Mouse (Mus musculus): ENCODE measurements around the gene Thrb. TPM values are rescaled to one million over a fixed set of nuclear protein-coding genes. Genes with fewer than 3 reads are reported as not detected.

The Thrb gene
- polyA plus RNA-seq (2016; fragmentation: Nextera tagmentation; extraction: Ambion mirVana) = 1.1 and 1.7 TPM in 2 replicates

DNA sequence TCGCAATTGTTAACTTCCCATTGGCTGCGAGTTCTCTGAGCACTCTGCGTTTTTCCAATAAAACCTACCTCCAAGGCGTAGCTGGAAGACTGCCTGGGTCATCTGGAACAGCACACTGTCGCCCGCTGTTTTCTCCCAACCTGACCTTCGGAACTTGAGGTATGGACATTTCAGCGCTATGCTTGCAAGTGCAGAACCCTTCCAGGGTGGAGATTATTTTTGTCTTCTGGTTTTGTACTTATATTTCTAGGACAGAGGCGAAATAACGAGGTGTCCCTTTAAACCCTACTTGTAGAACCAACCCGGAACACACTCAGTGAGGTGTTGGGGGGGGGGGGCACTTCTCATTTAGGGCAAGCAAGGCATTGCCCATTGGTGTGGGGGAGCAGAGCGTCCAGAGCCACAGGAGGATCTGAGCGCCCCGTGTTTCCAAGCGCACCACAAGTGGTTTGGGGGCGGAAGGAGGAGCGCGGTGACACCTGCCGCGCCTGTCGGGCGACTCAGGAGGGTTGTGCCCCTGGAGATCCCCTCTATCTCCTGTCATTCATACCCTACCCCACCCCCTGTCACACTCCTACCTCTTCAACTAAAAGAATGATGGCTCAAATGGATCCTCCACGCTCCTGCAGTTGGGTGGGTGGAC lies at the start of gene Thrb:
Gene Thrb, plus strand, starts transcription at position 576 of the 643 bp plus-strand sequence.
- no peaks in the 10 kb centered on the region for H3K9me3 ChIP-seq (replicated peaks)
- 1% methylated on average over 23 of the region's 23 CpGs for WGBS
- no peak within 1 kb of the TSS for H3K27ac ChIP-seq
- H3K4me1 ChIP-seq = peaks cover 15% of the 10 kb centered on the region
- H3K9ac ChIP-seq = peak within 1 kb of the TSS; percentile 66
- ATAC-seq (ENCODE audit: low FRiP score) = peak; percentile 44; the same call in 1 of the 2 replicates
- peaks cover 25% of the 10 kb centered on the region for H3K27me3 ChIP-seq
- peak within 1 kb of the TSS; percentile 99 for H3K4me2 ChIP-seq (replicated peaks)
- H3K36me3 ChIP-seq = no peaks in the 10 kb centered on the region
- H3K4me3 ChIP-seq = peak within 1 kb of the TSS; percentile 72

DNA sequence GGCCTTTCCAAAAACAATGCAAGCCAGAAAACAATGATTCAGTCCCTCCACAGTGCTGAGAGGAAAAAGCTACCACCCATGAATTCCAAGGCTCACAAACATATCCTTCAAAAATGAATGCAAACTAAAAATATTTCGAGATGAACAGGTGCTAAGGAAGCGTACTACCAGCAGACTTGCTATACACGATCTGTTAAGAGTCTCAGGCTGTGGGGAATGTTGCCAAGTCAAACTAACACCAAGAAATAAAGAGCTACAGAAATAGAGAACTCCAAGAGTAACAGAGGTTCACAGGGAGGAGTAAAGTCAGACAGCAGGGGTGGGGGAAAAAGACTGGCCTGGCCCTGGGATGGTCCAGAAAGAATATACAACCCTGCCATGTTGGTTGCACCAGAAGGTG lies 38.4 kb upstream of the Thrb start:
- H3K27me3 ChIP-seq = no peaks in the 10 kb centered on the region
- no peak overlapping the region for H3K4me2 ChIP-seq (replicated peaks)
- H3K4me1 ChIP-seq = no peaks in the 10 kb centered on the region
- no peaks in the 10 kb centered on the region for H3K9me3 ChIP-seq (replicated peaks)
- WGBS = 75% methylated on average over 3 of the region's 3 CpGs
- ATAC-seq (ENCODE audit: low FRiP score) = no peak
- H3K4me3 ChIP-seq = no peak overlapping the region
- no peak overlapping the region for H3K9ac ChIP-seq
- no peaks in the 10 kb centered on the region for H3K36me3 ChIP-seq
- no peak overlapping the region for H3K27ac ChIP-seq

DNA sequence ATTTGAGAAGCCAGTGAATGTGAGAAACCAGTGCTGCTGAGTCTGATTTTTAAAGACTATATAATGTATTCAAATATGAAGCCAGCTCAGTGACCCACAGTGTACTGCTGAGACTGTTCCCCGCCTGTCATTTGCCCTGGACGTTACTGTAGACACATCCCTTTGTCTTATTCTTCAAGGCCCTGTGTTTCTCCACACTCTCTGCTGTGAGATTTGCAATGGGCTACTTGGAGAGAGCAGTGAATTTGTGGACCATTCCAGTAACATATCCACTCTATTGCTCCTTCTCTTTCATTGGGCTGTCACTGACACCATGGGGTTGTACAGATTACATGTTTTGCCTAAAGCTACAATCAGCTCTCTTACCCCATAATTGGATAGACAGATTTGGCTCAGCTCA lies 36.1 kb upstream of the Thrb start:
- no peak overlapping the region for H3K27ac ChIP-seq
- 62% methylated on average over 2 of the region's 2 CpGs for WGBS
- no peaks in the 10 kb centered on the region for H3K36me3 ChIP-seq
- ATAC-seq (ENCODE audit: low FRiP score) = no peak
- no peaks in the 10 kb centered on the region for H3K27me3 ChIP-seq
- no peaks in the 10 kb centered on the region for H3K9me3 ChIP-seq (replicated peaks)
- no peak overlapping the region for H3K9ac ChIP-seq
- H3K4me2 ChIP-seq (replicated peaks) = no peak overlapping the region
- H3K4me3 ChIP-seq = no peak overlapping the region
- no peaks in the 10 kb centered on the region for H3K4me1 ChIP-seq

DNA sequence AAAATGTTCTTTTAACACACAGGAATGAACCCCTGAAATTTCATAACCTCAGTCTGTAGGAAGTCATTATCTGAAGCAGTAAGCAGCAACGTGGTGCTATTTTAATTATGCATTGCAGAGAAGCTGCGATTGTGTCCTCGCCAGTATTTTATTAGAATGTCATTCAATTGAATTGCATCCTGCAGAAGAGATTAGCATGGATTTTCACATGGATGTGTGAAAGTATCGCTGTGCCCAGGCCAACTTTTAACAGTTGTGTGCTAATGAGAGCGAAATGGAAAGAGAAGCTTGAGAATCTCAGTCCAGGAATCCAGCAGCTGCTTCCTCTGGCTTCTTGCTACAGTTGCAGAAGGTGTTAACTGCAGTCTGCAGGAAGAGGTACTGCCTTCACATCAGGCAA lies 30.8 kb upstream of the Thrb start:
- Histone ChIP-seq H3K9me3 (replicated peaks) (no peaks in the 10 kb centered on the region), H3K4me1 (peaks cover 3% of the 10 kb centered on the region; the same call in 1 of the 2 replicates), H3K9ac (no peak overlapping the region), H3K36me3 (no peaks in the 10 kb centered on the region), H3K4me2 (replicated peaks) (no peak overlapping the region), H3K4me3 (no peak overlapping the region), H3K27ac (no peak overlapping the region), H3K27me3 (no peaks in the 10 kb centered on the region)
- no peak for ATAC-seq (ENCODE audit: low FRiP score)
- whole genome bisulfite sequencing = 70% methylated on average over 5 of the region's 5 CpGs

DNA sequence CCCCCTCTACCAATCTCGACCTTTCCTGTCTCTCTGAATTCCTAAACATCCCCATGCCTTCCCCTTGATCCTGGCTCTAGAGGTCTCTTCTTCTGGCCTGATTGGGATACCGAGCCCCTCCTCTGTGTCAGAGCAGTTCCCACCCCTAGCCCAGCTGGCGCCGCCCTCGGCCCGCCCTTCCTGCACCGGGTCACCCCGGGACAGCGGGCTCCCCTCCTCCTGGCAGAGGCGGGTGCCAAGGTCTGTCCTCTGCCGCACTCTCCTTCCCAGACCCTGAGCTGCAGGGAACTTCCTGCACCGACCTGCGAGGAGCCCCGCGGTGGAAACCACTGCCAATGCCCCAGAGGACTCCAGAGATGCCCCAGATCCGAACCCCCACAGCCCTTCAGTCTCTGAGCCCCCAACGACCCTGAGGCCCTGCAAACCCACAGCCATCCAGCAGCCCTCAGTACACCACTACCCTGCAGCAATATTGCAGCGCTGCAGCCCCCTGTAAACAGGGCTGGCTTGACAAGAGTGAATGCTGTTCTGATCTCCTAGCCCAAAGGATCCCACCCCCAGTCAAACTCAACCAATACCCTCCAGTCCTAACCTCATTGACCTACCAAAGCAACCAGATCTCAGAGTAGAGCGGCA lies 27.1 kb upstream of the Thrb start:
- Histone ChIP-seq H3K9me3 (replicated peaks) (no peaks in the 10 kb centered on the region), H3K4me2 (replicated peaks) (peak overlapping the region; percentile 42), H3K36me3 (no peaks in the 10 kb centered on the region), H3K4me1 (peaks cover 3% of the 10 kb centered on the region; the same call in 1 of the 2 replicates), H3K4me3 (no peak overlapping the region), H3K27ac (no peak overlapping the region), H3K9ac (no peak overlapping the region), H3K27me3 (no peaks in the 10 kb centered on the region)
- ATAC-seq (ENCODE audit: low FRiP score) = 0 out of 2 replicates have a peak, but pooled peaks have one; percentile 52
- WGBS = 6% methylated on average over 19 of the region's 19 CpGs

DNA sequence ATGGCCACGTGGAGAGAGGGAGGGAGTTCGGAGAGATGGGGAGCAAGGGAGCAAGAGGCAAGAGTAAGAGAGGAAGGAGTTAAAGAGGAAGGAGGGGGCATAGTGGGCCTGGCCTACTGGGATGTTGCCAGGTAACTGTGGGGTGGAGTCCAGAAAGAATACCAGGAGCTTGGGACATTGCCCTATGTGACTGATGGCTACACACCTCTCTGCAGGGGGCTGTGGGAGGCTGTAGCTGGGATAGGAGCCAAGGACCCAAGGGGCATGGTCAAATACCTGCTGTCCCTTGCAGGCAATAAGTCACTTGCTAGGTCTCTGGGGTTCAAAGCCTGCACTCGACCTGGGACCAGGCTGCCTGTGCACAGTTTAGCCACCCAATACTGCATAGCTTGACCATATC lies 23.1 kb upstream of the Thrb start:
- no peaks in the 10 kb centered on the region for H3K9me3 ChIP-seq (replicated peaks)
- no peak for ATAC-seq (ENCODE audit: low FRiP score)
- WGBS = 65% methylated on average over 3 of the region's 3 CpGs

DNA sequence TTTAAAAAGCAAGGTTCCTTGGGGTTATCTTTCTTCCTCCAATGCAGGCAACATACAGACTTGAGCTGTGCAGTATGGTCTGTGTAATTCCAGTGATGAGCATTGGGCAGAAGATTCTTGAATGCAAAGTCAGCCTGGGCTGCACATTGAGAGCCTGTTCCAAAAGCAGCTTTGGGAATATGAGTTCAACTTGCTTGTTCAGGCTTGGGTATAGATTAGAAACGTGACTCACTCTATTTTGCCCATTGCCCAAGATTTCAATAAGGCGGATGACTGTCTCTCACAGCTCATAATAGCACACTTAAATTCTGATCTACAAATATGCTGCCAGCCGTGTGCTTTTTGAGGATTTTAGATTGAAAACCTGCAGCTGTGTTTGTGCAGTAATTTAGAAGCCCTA lies 18.3 kb upstream of the Thrb start:
- Histone ChIP-seq H3K4me2 (replicated peaks) (no peak overlapping the region), H3K4me3 (no peak overlapping the region), H3K9me3 (replicated peaks) (no peaks in the 10 kb centered on the region), H3K27ac (no peak overlapping the region), H3K36me3 (no peaks in the 10 kb centered on the region), H3K27me3 (no peaks in the 10 kb centered on the region), H3K4me1 (no peaks in the 10 kb centered on the region), H3K9ac (no peak overlapping the region)
- ATAC-seq (ENCODE audit: low FRiP score) = no peak
- WGBS = 72% methylated on average over 3 of the region's 3 CpGs

More for the DNA sequence above, 23.1 kb upstream of the Thrb start:
- no peaks in the 10 kb centered on the region for H3K36me3 ChIP-seq
- H3K4me1 ChIP-seq = peaks cover 3% of the 10 kb centered on the region; the same call in 1 of the 2 replicates
- no peaks in the 10 kb centered on the region for H3K27me3 ChIP-seq
- H3K9ac ChIP-seq = no peak overlapping the region
- no peak overlapping the region for H3K4me2 ChIP-seq (replicated peaks)
- H3K4me3 ChIP-seq = no peak overlapping the region
- no peak overlapping the region for H3K27ac ChIP-seq

DNA sequence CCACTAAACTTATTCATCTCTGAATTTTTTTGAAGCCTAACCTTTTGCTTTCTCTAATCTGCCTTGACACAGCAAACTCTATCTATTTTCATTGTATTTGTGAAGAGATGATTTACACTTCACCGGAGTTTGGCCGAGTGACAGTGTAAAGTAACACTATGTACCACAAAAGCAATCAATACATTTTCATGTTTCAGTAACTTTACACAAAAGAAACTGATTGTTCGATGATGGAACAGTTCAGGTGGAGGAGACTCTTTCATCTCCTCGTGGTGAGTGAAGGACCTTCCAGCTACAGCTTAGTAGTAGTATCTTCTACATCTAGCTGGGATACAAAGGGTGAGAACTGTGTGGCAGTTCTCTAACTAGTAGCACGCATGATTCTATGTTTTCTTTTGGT lies 5.0 kb upstream of the Thrb start:
- H3K27ac ChIP-seq = no peak overlapping the region
- H3K4me1 ChIP-seq = peaks cover 6% of the 10 kb centered on the region
- H3K4me3 ChIP-seq = no peak overlapping the region
- H3K36me3 ChIP-seq = no peaks in the 10 kb centered on the region
- 62% methylated on average over 5 of the region's 5 CpGs for WGBS
- H3K9me3 ChIP-seq (replicated peaks) = 0 out of 2 replicates have a peak, but pooled peaks cover 3% of the 10 kb centered on the region
- no peak overlapping the region for H3K9ac ChIP-seq
- H3K4me2 ChIP-seq (replicated peaks) = no peak overlapping the region
- H3K27me3 ChIP-seq = peaks cover 4% of the 10 kb centered on the region; the same call in 1 of the 2 replicates
- ATAC-seq (ENCODE audit: low FRiP score) = no peak

DNA sequence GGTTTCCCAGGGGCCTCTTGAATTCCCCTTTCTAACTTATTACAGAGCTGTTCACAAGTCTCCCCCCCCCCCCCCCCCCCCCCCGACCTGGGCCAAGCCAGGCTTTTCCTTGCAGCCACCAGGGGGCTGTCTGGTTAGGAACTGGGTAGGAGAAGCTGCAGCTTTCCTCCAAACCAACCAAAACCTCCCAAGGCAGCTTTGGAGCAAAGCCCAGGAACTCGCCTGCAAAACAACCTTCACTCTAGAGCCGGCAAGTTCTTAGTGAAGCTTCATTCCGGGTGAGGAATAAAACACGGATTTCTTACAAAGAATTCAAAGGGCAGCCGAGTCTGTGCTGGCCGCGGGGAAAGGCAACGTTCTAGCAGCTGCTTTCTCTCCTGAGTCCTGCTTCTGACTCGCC lies 1.0 kb upstream of the Thrb start:
- ATAC-seq (ENCODE audit: low FRiP score) = 0 out of 2 replicates have a peak, but pooled peaks have one; percentile 29
- H3K4me2 ChIP-seq (replicated peaks) = peak overlapping the region; percentile 99
- peak overlapping the region; percentile 72 for H3K4me3 ChIP-seq
- no peak overlapping the region for H3K27ac ChIP-seq
- H3K9ac ChIP-seq = no peak overlapping the region
- H3K9me3 ChIP-seq (replicated peaks) = no peaks in the 10 kb centered on the region
- WGBS = under 1% methylated on average over 9 of the region's 10 CpGs
- peaks cover 25% of the 10 kb centered on the region for H3K27me3 ChIP-seq
- H3K4me1 ChIP-seq = peaks cover 15% of the 10 kb centered on the region
- H3K36me3 ChIP-seq = no peaks in the 10 kb centered on the region

DNA sequence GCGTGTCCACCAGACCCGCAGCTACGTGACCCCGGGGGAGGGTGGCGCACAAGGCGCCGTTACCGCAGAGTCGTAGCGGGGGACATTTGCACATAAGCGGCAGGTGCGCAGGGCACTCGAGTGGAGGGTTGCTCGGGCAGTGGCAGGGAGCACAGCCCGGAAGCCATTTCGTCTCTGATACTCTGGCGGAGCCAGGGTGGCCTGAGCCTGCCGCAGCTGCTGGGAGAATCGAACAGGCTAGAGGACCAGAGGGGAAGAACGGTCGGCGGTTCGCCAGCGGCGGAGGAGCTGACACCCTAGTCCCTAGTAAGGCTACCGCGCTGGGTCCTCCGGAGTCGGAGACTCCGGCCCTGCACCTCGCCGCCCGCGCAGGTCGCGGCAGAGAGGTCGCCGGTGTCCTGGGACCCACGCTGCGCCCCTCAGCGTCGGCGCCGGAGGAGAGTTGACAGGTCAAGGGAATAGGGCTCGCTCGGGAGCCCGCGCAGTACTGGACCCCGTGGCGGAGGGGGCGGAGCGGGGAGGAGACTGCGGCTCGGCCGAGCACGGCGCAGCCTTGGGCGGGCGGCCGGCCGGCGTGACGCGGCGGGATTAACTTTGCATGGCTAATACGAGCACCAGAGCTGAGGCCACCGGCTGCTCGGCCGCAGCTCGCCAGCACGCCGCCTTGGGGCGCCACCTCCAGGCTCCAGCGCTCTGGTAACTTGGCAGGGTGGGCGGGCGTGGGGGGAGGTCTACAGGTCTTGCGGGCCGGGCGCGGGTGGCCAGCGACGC lies 453 bp downstream of the Thrb start:
- Histone ChIP-seq H3K9me3 (replicated peaks) (no peaks in the 10 kb centered on the region), H3K27ac (no peak overlapping the region), H3K4me3 (peak overlapping the region; percentile 72), H3K4me1 (peaks cover 15% of the 10 kb centered on the region), H3K36me3 (no peaks in the 10 kb centered on the region), H3K9ac (peak overlapping the region; percentile 66), H3K27me3 (peaks cover 25% of the 10 kb centered on the region), H3K4me2 (replicated peaks) (peak overlapping the region; percentile 99)
- peak; percentile 95 for ATAC-seq (ENCODE audit: low FRiP score)
- under 1% methylated on average over 79 of the region's 82 CpGs for WGBS

DNA sequence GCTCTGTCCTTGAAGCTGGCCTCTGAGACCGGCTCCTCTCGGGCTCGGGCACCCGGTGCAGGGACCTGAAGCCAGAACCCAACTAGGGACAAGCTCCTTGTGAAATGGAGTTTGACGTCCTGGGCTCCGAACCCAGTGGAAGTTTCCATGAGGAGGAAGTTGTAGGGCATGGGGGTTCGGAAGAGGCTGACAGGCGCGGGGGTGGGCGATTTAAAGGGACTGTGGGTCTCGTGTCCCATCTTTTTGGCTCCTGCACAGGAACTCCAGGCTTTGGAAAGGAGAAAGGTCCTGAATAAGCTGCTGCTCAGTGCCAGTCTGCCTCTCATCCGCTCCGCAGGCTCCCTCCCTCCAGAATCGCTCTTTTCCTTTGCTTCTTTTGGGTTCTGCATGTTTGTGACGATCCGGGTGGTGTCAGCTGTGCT lies 1.1 kb downstream of the Thrb start:
- peaks cover 15% of the 10 kb centered on the region for H3K4me1 ChIP-seq
- peaks cover 25% of the 10 kb centered on the region for H3K27me3 ChIP-seq
- no peak overlapping the region for H3K27ac ChIP-seq
- H3K4me2 ChIP-seq (replicated peaks) = peak overlapping the region; percentile 99
- H3K36me3 ChIP-seq = no peaks in the 10 kb centered on the region
- no peaks in the 10 kb centered on the region for H3K9me3 ChIP-seq (replicated peaks)
- 1% methylated on average over 16 of the region's 16 CpGs for WGBS
- ATAC-seq (ENCODE audit: low FRiP score) = peak; percentile 42
- H3K9ac ChIP-seq = peak overlapping the region; percentile 66
- H3K4me3 ChIP-seq = peak overlapping the region; percentile 72

DNA sequence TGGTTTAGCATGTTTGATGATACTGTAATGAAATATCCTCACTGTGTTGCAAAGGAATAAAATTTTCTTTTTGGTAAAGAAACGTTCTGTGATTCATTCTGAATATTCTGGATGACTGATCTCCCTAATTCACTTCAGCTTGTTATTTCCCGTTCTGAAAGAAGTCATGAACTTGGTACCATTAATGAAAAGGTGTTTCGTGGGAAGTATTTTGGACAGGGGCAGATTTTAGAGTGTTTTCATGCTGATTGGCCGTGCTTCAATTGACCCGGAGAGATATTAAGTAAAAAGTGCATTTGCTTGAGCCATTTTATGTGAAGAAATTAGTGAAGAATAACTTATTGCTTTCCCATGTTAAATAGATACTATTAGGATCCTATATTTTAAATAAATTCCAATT lies 2.0 kb downstream of the Thrb start:
- no peak for ATAC-seq (ENCODE audit: low FRiP score)
- 42% methylated on average over 5 of the region's 5 CpGs for WGBS
- Histone ChIP-seq H3K9ac (no peak overlapping the region), H3K4me3 (no peak overlapping the region), H3K27me3 (peaks cover 25% of the 10 kb centered on the region), H3K27ac (no peak overlapping the region), H3K4me1 (peaks cover 15% of the 10 kb centered on the region), H3K4me2 (replicated peaks) (no peak overlapping the region), H3K9me3 (replicated peaks) (no peaks in the 10 kb centered on the region), H3K36me3 (no peaks in the 10 kb centered on the region)
